Mouse (Mus musculus): ENCODE data around the gene Syt16. TPM values are rescaled to one million over a fixed set of nuclear protein-coding genes. Genes with fewer than 3 reads are reported as not detected.

Syt16 gene
- total RNA-seq, 2 experiments from 2014 or later: not detected

GRCm38 (mm10) chr12:74144385-74144784 lies 146.9 kb downstream of the Syt16 start:
- Histone ChIP-seq H3K27ac (no peak overlapping the region), H3K4me3 (no peak overlapping the region)
- no peak for TF ChIP-seq CTCF (IDR thresholded peaks at IDR 0.05)
- intact Hi-C loops (cut with DNase I): no loop called here
- no peak for DNase-seq

GRCm38 (mm10) chr12:74160791-74161190 lies 163.3 kb downstream of the Syt16 start:
- no peak for DNase-seq
- Histone ChIP-seq H3K4me3 (no peak overlapping the region), H3K27ac (no peak overlapping the region)
- TF ChIP-seq CTCF (IDR thresholded peaks at IDR 0.05): no peak
- intact Hi-C loops (cut with DNase I): no loop called here

GRCm38 (mm10) chr12:74163080-74163479 lies 165.6 kb downstream of the Syt16 start:
- no peak for DNase-seq
- no peak for TF ChIP-seq CTCF (IDR thresholded peaks at IDR 0.05)
- Histone ChIP-seq H3K4me3 (no peak overlapping the region), H3K27ac (no peak overlapping the region)
- intact Hi-C loops (cut with DNase I): no loop called here

GRCm38 (mm10) chr12:74171257-74171656 lies 173.8 kb downstream of the Syt16 start:
- no peak for TF ChIP-seq CTCF (IDR thresholded peaks at IDR 0.05)
- intact Hi-C loops (cut with DNase I): no loop called here
- H3K4me3 ChIP-seq: no peak overlapping the region
- H3K27ac ChIP-seq: no peak overlapping the region
- DNase-seq: no peak

- TF ChIP-seq CTCF (IDR thresholded peaks at IDR 0.05): no peak
- Histone ChIP-seq H3K4me3 (no peak overlapping the region), H3K27ac (no peak overlapping the region)
- intact Hi-C loops (cut with DNase I): no loop called here
- no peak for DNase-seq
These were observed 176.4 kb downstream of the Syt16 start for GRCm38 (mm10) chr12:74173902-74174301.

GRCm38 (mm10) chr12:74184596-74184995 lies 187.1 kb downstream of the Syt16 start:
- TF ChIP-seq CTCF (IDR thresholded peaks at IDR 0.05): no peak
- intact Hi-C loops (cut with DNase I): no loop called here
- Histone ChIP-seq H3K4me3 (peak overlapping the region; percentile 32; the same call in 1 of the 2 replicates), H3K27ac (no peak overlapping the region)
- DNase-seq: no peak

GRCm38 (mm10) chr12:74188243-74188785 lies 190.9 kb downstream of the Syt16 start:
- Histone ChIP-seq H3K27ac (no peak overlapping the region), H3K4me3 (no peak overlapping the region)
- TF ChIP-seq CTCF (IDR thresholded peaks at IDR 0.05): no peak
- no peak for DNase-seq
- intact Hi-C loops (cut with DNase I): no loop called here

GRCm38 (mm10) chr12:74188815-74189214 lies 191.4 kb downstream of the Syt16 start:
- H3K4me3 ChIP-seq: no peak overlapping the region
- no peak for DNase-seq
- intact Hi-C loops (cut with DNase I): no loop called here
- H3K27ac ChIP-seq: no peak overlapping the region
- TF ChIP-seq CTCF (IDR thresholded peaks at IDR 0.05): no peak

GRCm38 (mm10) chr12:74189840-74190239 lies 192.4 kb downstream of the Syt16 start:
- intact Hi-C loops (cut with DNase I): no loop called here
- DNase-seq: no peak
- no peak for TF ChIP-seq CTCF (IDR thresholded peaks at IDR 0.05)
- Histone ChIP-seq H3K4me3 (no peak overlapping the region), H3K27ac (no peak overlapping the region)

- intact Hi-C loops (cut with DNase I): no loop called here
- Histone ChIP-seq H3K4me3 (no peak overlapping the region), H3K27ac (no peak overlapping the region)
- TF ChIP-seq CTCF (IDR thresholded peaks at IDR 0.05): no peak
- DNase-seq: no peak
These were observed 192.8 kb downstream of the Syt16 start for GRCm38 (mm10) chr12:74190297-74190696.

- DNase-seq: no peak
- no peak overlapping the region for H3K27ac ChIP-seq
- no peak for TF ChIP-seq CTCF (IDR thresholded peaks at IDR 0.05)
- H3K4me3 ChIP-seq: no peak overlapping the region
- intact Hi-C loops (cut with DNase I): no loop called here
These were observed 195.1 kb downstream of the Syt16 start for GRCm38 (mm10) chr12:74192552-74192951.

GRCm38 (mm10) chr12:74201410-74201809 lies 203.9 kb downstream of the Syt16 start:
- intact Hi-C loops (cut with DNase I): no loop called here
- no peak for TF ChIP-seq CTCF (IDR thresholded peaks at IDR 0.05)
- no peak for DNase-seq
- Histone ChIP-seq H3K27ac (no peak overlapping the region), H3K4me3 (no peak overlapping the region)

GRCm38 (mm10) chr12:74202431-74203042 lies 205.1 kb downstream of the Syt16 start:
- intact Hi-C loops (cut with DNase I): no loop called here
- Histone ChIP-seq H3K4me3 (no peak overlapping the region), H3K27ac (no peak overlapping the region)
- no peak for DNase-seq
- no peak for TF ChIP-seq CTCF (IDR thresholded peaks at IDR 0.05)

GRCm38 (mm10) chr12:74212156-74212555 lies 214.7 kb downstream of the Syt16 start:
- no peak overlapping the region for H3K4me3 ChIP-seq
- intact Hi-C loops (cut with DNase I): no loop called here

More at GRCm38 (mm10) chr12:74212156-74212555, 214.7 kb downstream of the Syt16 start:
- no peak for DNase-seq
- H3K27ac ChIP-seq: no peak overlapping the region
- no peak for TF ChIP-seq CTCF (IDR thresholded peaks at IDR 0.05)
